Mouse (Mus musculus): Measurements from ENCODE around the gene Rb1. TPM values are rescaled to one million over a fixed set of nuclear protein-coding genes. Genes with fewer than 3 reads are reported as not detected.
A peak's percentile ranks its signal among the peaks of the same experiment; 100 is the strongest.

The Rb1 gene
- polyA plus RNA-seq, 1 experiment = 2.9 TPM

- WGBS = 91% methylated on average over 6 of the region's 6 CpGs
These were observed 46.5 kb downstream of the Rb1 start for GRCm38 (mm10) chr14:73279096-73279495.

GRCm38 (mm10) chr14:73271807-73272206 is 53.8 kb downstream of the Rb1 start:
- H3K27ac ChIP-seq (ENCODE audit: insufficient read depth, low read depth, low read length) = no peak overlapping the region
- no peak overlapping the region for H3K4me3 ChIP-seq (ENCODE audit: low read depth, low read length)
- no peaks in the 10 kb centered on the region for H3K27me3 ChIP-seq (ENCODE audit: control insufficient read depth, insufficient read depth, low read length)
- no peak for TF ChIP-seq POLR2A (IDR thresholded peaks at IDR 0.05; ENCODE audit: low read depth, low read length)
- no peak for TF ChIP-seq CTCF (IDR thresholded peaks at IDR 0.05; ENCODE audit: extremely low read depth, insufficient read length, insufficient replicate concordance, low read depth, low read length)
- WGBS = 93% methylated on average over 5 of the region's 5 CpGs
- H3K4me1 ChIP-seq (ENCODE audit: control insufficient read depth, insufficient read depth, insufficient read length, low read length) = no peaks in the 10 kb centered on the region
- peaks cover 23% of the 10 kb centered on the region for H3K36me3 ChIP-seq (ENCODE audit: control insufficient read depth, insufficient read depth, low read length)

More at GRCm38 (mm10) chr14:73279096-73279495, 46.5 kb downstream of the Rb1 start:
- no peak overlapping the region for H3K27ac ChIP-seq (ENCODE audit: insufficient read depth, low read depth, low read length)
- no peaks in the 10 kb centered on the region for H3K4me1 ChIP-seq (ENCODE audit: control insufficient read depth, insufficient read depth, insufficient read length, low read length)
- TF ChIP-seq CTCF (IDR thresholded peaks at IDR 0.05; ENCODE audit: extremely low read depth, insufficient read length, insufficient replicate concordance, low read depth, low read length) (no peak), POLR2A (IDR thresholded peaks at IDR 0.05; ENCODE audit: low read depth, low read length) (no peak)
- H3K4me3 ChIP-seq (ENCODE audit: low read depth, low read length) = no peak overlapping the region
- no peaks in the 10 kb centered on the region for H3K27me3 ChIP-seq (ENCODE audit: control insufficient read depth, insufficient read depth, low read length)
- H3K36me3 ChIP-seq (ENCODE audit: control insufficient read depth, insufficient read depth, low read length) = peaks cover 24% of the 10 kb centered on the region

- no peaks in the 10 kb centered on the region for H3K27me3 ChIP-seq (ENCODE audit: control insufficient read depth, insufficient read depth, low read length)
- TF ChIP-seq CTCF (IDR thresholded peaks at IDR 0.05; ENCODE audit: extremely low read depth, insufficient read length, insufficient replicate concordance, low read depth, low read length) = peak; percentile 40; the same call in 1 of the 2 replicates
- no peak for TF ChIP-seq POLR2A (IDR thresholded peaks at IDR 0.05; ENCODE audit: low read depth, low read length)
- no peak overlapping the region for H3K27ac ChIP-seq (ENCODE audit: insufficient read depth, low read depth, low read length)
- H3K4me1 ChIP-seq (ENCODE audit: control insufficient read depth, insufficient read depth, insufficient read length, low read length) = no peaks in the 10 kb centered on the region
- 88% methylated on average over 3 of the region's 3 CpGs for WGBS
- no peak overlapping the region for H3K4me3 ChIP-seq (ENCODE audit: low read depth, low read length)
- H3K36me3 ChIP-seq (ENCODE audit: control insufficient read depth, insufficient read depth, low read length) = peaks cover 32% of the 10 kb centered on the region
These were observed 59.5 kb downstream of the Rb1 start for GRCm38 (mm10) chr14:73266166-73266565.

- no peaks in the 10 kb centered on the region for H3K27me3 ChIP-seq (ENCODE audit: control insufficient read depth, insufficient read depth, low read length)
- 86% methylated on average over 9 of the region's 9 CpGs for WGBS
These were observed 63.4 kb downstream of the Rb1 start for GRCm38 (mm10) chr14:73262210-73262609.

GRCm38 (mm10) chr14:73258181-73258580 is 67.4 kb downstream of the Rb1 start:
- Histone ChIP-seq H3K27ac (ENCODE audit: insufficient read depth, low read depth, low read length) (no peak overlapping the region), H3K4me3 (ENCODE audit: low read depth, low read length) (no peak overlapping the region), H3K27me3 (ENCODE audit: control insufficient read depth, insufficient read depth, low read length) (no peaks in the 10 kb centered on the region), H3K36me3 (ENCODE audit: control insufficient read depth, insufficient read depth, low read length) (peaks cover 11% of the 10 kb centered on the region), H3K4me1 (ENCODE audit: control insufficient read depth, insufficient read depth, insufficient read length, low read length) (peaks cover 4% of the 10 kb centered on the region; the same call in 1 of the 2 replicates)
- WGBS = 86% methylated on average over 4 of the region's 4 CpGs
- TF ChIP-seq POLR2A (IDR thresholded peaks at IDR 0.05; ENCODE audit: low read depth, low read length) (no peak), CTCF (IDR thresholded peaks at IDR 0.05; ENCODE audit: extremely low read depth, insufficient read length, insufficient replicate concordance, low read depth, low read length) (no peak)

More at GRCm38 (mm10) chr14:73262210-73262609, 63.4 kb downstream of the Rb1 start:
- no peak for TF ChIP-seq POLR2A (IDR thresholded peaks at IDR 0.05; ENCODE audit: low read depth, low read length)
- no peak for TF ChIP-seq CTCF (IDR thresholded peaks at IDR 0.05; ENCODE audit: extremely low read depth, insufficient read length, insufficient replicate concordance, low read depth, low read length)
- Histone ChIP-seq H3K4me1 (ENCODE audit: control insufficient read depth, insufficient read depth, insufficient read length, low read length) (no peaks in the 10 kb centered on the region), H3K4me3 (ENCODE audit: low read depth, low read length) (no peak overlapping the region), H3K27ac (ENCODE audit: insufficient read depth, low read depth, low read length) (no peak overlapping the region), H3K36me3 (ENCODE audit: control insufficient read depth, insufficient read depth, low read length) (peaks cover 23% of the 10 kb centered on the region)

- Histone ChIP-seq H3K36me3 (ENCODE audit: control insufficient read depth, insufficient read depth, low read length) (peaks cover 9% of the 10 kb centered on the region), H3K4me3 (ENCODE audit: low read depth, low read length) (no peak overlapping the region), H3K27me3 (ENCODE audit: control insufficient read depth, insufficient read depth, low read length) (no peaks in the 10 kb centered on the region), H3K27ac (ENCODE audit: insufficient read depth, low read depth, low read length) (no peak overlapping the region), H3K4me1 (ENCODE audit: control insufficient read depth, insufficient read depth, insufficient read length, low read length) (peaks cover 7% of the 10 kb centered on the region; the same call in 1 of the 2 replicates)
- 82% methylated on average over 7 of the region's 7 CpGs for WGBS
- TF ChIP-seq POLR2A (IDR thresholded peaks at IDR 0.05; ENCODE audit: low read depth, low read length) (no peak), CTCF (IDR thresholded peaks at IDR 0.05; ENCODE audit: extremely low read depth, insufficient read length, insufficient replicate concordance, low read depth, low read length) (no peak)
These were observed 68.3 kb downstream of the Rb1 start for GRCm38 (mm10) chr14:73257348-73257747.

GRCm38 (mm10) chr14:73255426-73255970 is 70.1 kb downstream of the Rb1 start:
- Histone ChIP-seq H3K27me3 (ENCODE audit: control insufficient read depth, insufficient read depth, low read length) (no peaks in the 10 kb centered on the region), H3K4me1 (ENCODE audit: control insufficient read depth, insufficient read depth, insufficient read length, low read length) (peaks cover 7% of the 10 kb centered on the region; the same call in 1 of the 2 replicates), H3K27ac (ENCODE audit: insufficient read depth, low read depth, low read length) (no peak overlapping the region), H3K4me3 (ENCODE audit: low read depth, low read length) (no peak overlapping the region), H3K36me3 (ENCODE audit: control insufficient read depth, insufficient read depth, low read length) (peaks cover 4% of the 10 kb centered on the region; the same call in 1 of the 2 replicates)
- TF ChIP-seq CTCF (IDR thresholded peaks at IDR 0.05; ENCODE audit: extremely low read depth, insufficient read length, insufficient replicate concordance, low read depth, low read length) (no peak), POLR2A (IDR thresholded peaks at IDR 0.05; ENCODE audit: low read depth, low read length) (no peak)
- 76% methylated on average over 3 of the region's 3 CpGs for WGBS
